Mouse (Mus musculus) limb, embryonic 11.5 days (tissue): ENCODE measurements around the gene Osbpl10. TPM values are rescaled to one million over a fixed set of nuclear protein-coding genes. Genes with fewer than 3 reads are reported as not detected.
A peak's percentile ranks its signal among the peaks of the same experiment; 100 is the strongest.

Experiments used
- ATAC-seq: fragments of 200-750 bp; cut with Nextera tagmentation; 2 replicates; pipeline ENCODE4 v1.8.0; 2017; ENCODE audit warnings: low read depth; ENCODE audit not compliant: insufficient number of reproducible peaks, low FRiP score, low TSS enrichment
- DNase-seq: peaks from one replicate; pipeline ENCODE4 v3.0.0-alpha.2; 2015; ENCODE audit warnings: low spot score
- H3K27ac ChIP-seq: fragments of 300-500 bp; sonication (generic); replicated peaks from 2 replicates; pipeline ENCODE4 v1.5.1; 2014; ENCODE audit warnings: low read depth, mild to moderate bottlenecking, low read length
- H3K27me3 ChIP-seq: fragments of 300-500 bp; sonication (generic); 2 replicates; pipeline ENCODE4 v1.6.1; 2014; ENCODE audit warnings: mild to moderate bottlenecking, low read length, mixed read lengths; ENCODE audit not compliant: control insufficient read depth, insufficient read depth
- H3K36me3 ChIP-seq: fragments of 300-500 bp; sonication (generic); 2 replicates; pipeline ENCODE4 v1.6.1; 2014; ENCODE audit warnings: mild to moderate bottlenecking, low read length, moderate library complexity, mixed read lengths; ENCODE audit not compliant: control insufficient read depth, insufficient read depth
- H3K4me1 ChIP-seq: fragments of 300-500 bp; sonication (generic); 2 replicates; pipeline ENCODE4 v1.6.1; 2014; ENCODE audit warnings: low read length, mixed read lengths; ENCODE audit not compliant: control insufficient read depth, insufficient read depth
- H3K4me2 ChIP-seq: fragments of 300-500 bp; sonication (generic); 2 replicates; pipeline ENCODE4 v1.6.1; 2014; ENCODE audit warnings: low read depth, mild to moderate bottlenecking, moderate library complexity; ENCODE audit not compliant: severe bottlenecking
- H3K4me3 ChIP-seq: fragments of 300-500 bp; sonication (generic); 2 replicates; pipeline ENCODE4 v1.5.1; 2014; ENCODE audit warnings: low read depth, low read length
- H3K9ac ChIP-seq: fragments of 300-500 bp; sonication (generic); 2 replicates; pipeline ENCODE4 v1.6.1; 2014; ENCODE audit warnings: mild to moderate bottlenecking, low read length
- H3K9me3 ChIP-seq: fragments of 300-500 bp; sonication (generic); 2 replicates; pipeline ENCODE4 v1.6.1; 2016; ENCODE audit warnings: low read length; ENCODE audit not compliant: control insufficient read depth
- WGBS: fragments of 180-500 bp; shearing (Covaris S2); extraction: QIAGEN DNeasy Blood & Tissue Kit; methylation state at CpG from one replicate; pipeline ENCODE4 v1.1.7; 2014; 5-methylcytosine and 5-hydroxymethylcytosine counted together
- polyA plus RNA-seq: library from polyadenylated mRNA; unstranded; fragments of >200 nt; fragmentation: Nextera tagmentation; extraction: Ambion mirVana; gene quantifications from 2 replicates; pipeline ENCODE4 v1.2.1, GENCODE M21; 2014

Osbpl10 gene
- polyA plus RNA-seq, 1 experiment from 2014 or later = 1.3 TPM

- Histone ChIP-seq H3K27ac (no peak overlapping the region), H3K27me3 (no peaks in the 10 kb centered on the region), H3K36me3 (no peaks in the 10 kb centered on the region), H3K4me2 (no peak overlapping the region), H3K9me3 (no peaks in the 10 kb centered on the region), H3K4me3 (no peak overlapping the region), H3K9ac (no peak overlapping the region), H3K4me1 (0 out of 2 replicates have a peak, but pooled peaks cover 3% of the 10 kb centered on the region)
- WGBS = 80% methylated on average over 8 of the region's 8 CpGs
- DNase-seq = peak; percentile 42
- no peak for ATAC-seq
Observed at GRCm38 (mm10) chr9:115043881-115044770, 65.8 kb downstream of the Osbpl10 start.

GRCm38 (mm10) chr9:115045087-115045800 lies 66.9 kb downstream of the Osbpl10 start:
- WGBS = 79% methylated on average over 16 of the region's 16 CpGs
- Histone ChIP-seq H3K4me1 (0 out of 2 replicates have a peak, but pooled peaks cover 3% of the 10 kb centered on the region), H3K27me3 (no peaks in the 10 kb centered on the region), H3K4me3 (no peak overlapping the region), H3K4me2 (no peak overlapping the region; the same call in 1 of the 2 replicates), H3K27ac (no peak overlapping the region), H3K36me3 (no peaks in the 10 kb centered on the region), H3K9ac (no peak overlapping the region), H3K9me3 (no peaks in the 10 kb centered on the region)
- ATAC-seq (no peak), DNase-seq (no peak)

GRCm38 (mm10) chr9:115046701-115047100 lies 68.3 kb downstream of the Osbpl10 start:
- H3K9me3 ChIP-seq = no peaks in the 10 kb centered on the region
- H3K4me3 ChIP-seq = no peak overlapping the region
- no peaks in the 10 kb centered on the region for H3K36me3 ChIP-seq
- WGBS = 86% methylated on average over 8 of the region's 8 CpGs
- no peaks in the 10 kb centered on the region for H3K27me3 ChIP-seq
- H3K27ac ChIP-seq = no peak overlapping the region
- 0 out of 2 replicates have a peak, but pooled peaks cover 3% of the 10 kb centered on the region for H3K4me1 ChIP-seq
- no peak for DNase-seq
- no peak overlapping the region for H3K4me2 ChIP-seq
- no peak overlapping the region for H3K9ac ChIP-seq
- ATAC-seq = no peak

GRCm38 (mm10) chr9:115048340-115048739 lies 70.0 kb downstream of the Osbpl10 start:
- Histone ChIP-seq H3K9me3 (no peaks in the 10 kb centered on the region), H3K27me3 (no peaks in the 10 kb centered on the region), H3K4me3 (no peak overlapping the region), H3K4me2 (no peak overlapping the region), H3K27ac (no peak overlapping the region), H3K36me3 (no peaks in the 10 kb centered on the region), H3K9ac (no peak overlapping the region), H3K4me1 (0 out of 2 replicates have a peak, but pooled peaks cover 3% of the 10 kb centered on the region)
- 72% methylated on average over 10 of the region's 10 CpGs for WGBS
- DNase-seq (no peak), ATAC-seq (no peak)

- Histone ChIP-seq H3K9ac (no peak overlapping the region), H3K27ac (no peak overlapping the region), H3K4me2 (no peak overlapping the region), H3K36me3 (no peaks in the 10 kb centered on the region), H3K4me3 (no peak overlapping the region), H3K9me3 (no peaks in the 10 kb centered on the region), H3K27me3 (no peaks in the 10 kb centered on the region), H3K4me1 (0 out of 2 replicates have a peak, but pooled peaks cover 3% of the 10 kb centered on the region)
- ATAC-seq (no peak), DNase-seq (no peak)
- WGBS = 71% methylated on average over 7 of the region's 7 CpGs
Observed at GRCm38 (mm10) chr9:115048861-115049260, 70.5 kb downstream of the Osbpl10 start.

GRCm38 (mm10) chr9:115049981-115050720 lies 71.8 kb downstream of the Osbpl10 start:
- H3K9me3 ChIP-seq = no peaks in the 10 kb centered on the region
- WGBS = 70% methylated on average over 13 of the region's 13 CpGs
- H3K27ac ChIP-seq = no peak overlapping the region
- DNase-seq (no peak), ATAC-seq (no peak)
- no peaks in the 10 kb centered on the region for H3K36me3 ChIP-seq
- H3K27me3 ChIP-seq = no peaks in the 10 kb centered on the region
- H3K9ac ChIP-seq = no peak overlapping the region
- no peak overlapping the region for H3K4me2 ChIP-seq
- H3K4me3 ChIP-seq = no peak overlapping the region
- 0 out of 2 replicates have a peak, but pooled peaks cover 3% of the 10 kb centered on the region for H3K4me1 ChIP-seq

- Histone ChIP-seq H3K4me3 (no peak overlapping the region), H3K4me1 (no peaks in the 10 kb centered on the region), H3K36me3 (no peaks in the 10 kb centered on the region), H3K4me2 (no peak overlapping the region), H3K27me3 (no peaks in the 10 kb centered on the region), H3K27ac (no peak overlapping the region), H3K9me3 (no peaks in the 10 kb centered on the region), H3K9ac (no peak overlapping the region)
- DNase-seq = no peak
- no peak for ATAC-seq
- 61% methylated on average over 3 of the region's 3 CpGs for WGBS
Observed at GRCm38 (mm10) chr9:115051976-115052375, 73.6 kb downstream of the Osbpl10 start.

- WGBS = 93% methylated on average over 14 of the region's 14 CpGs
- no peak overlapping the region for H3K4me3 ChIP-seq
- H3K9ac ChIP-seq = no peak overlapping the region
- no peak for ATAC-seq
- no peaks in the 10 kb centered on the region for H3K27me3 ChIP-seq
- no peaks in the 10 kb centered on the region for H3K36me3 ChIP-seq
- no peak for DNase-seq
- H3K9me3 ChIP-seq = no peaks in the 10 kb centered on the region
- no peaks in the 10 kb centered on the region for H3K4me1 ChIP-seq
- no peak overlapping the region for H3K4me2 ChIP-seq
- no peak overlapping the region for H3K27ac ChIP-seq
Observed at GRCm38 (mm10) chr9:115053779-115054178, 75.4 kb downstream of the Osbpl10 start.
